Comparison of ENCODE assay signal across 8 mouse cellular contexts in the genomic region with DNA sequence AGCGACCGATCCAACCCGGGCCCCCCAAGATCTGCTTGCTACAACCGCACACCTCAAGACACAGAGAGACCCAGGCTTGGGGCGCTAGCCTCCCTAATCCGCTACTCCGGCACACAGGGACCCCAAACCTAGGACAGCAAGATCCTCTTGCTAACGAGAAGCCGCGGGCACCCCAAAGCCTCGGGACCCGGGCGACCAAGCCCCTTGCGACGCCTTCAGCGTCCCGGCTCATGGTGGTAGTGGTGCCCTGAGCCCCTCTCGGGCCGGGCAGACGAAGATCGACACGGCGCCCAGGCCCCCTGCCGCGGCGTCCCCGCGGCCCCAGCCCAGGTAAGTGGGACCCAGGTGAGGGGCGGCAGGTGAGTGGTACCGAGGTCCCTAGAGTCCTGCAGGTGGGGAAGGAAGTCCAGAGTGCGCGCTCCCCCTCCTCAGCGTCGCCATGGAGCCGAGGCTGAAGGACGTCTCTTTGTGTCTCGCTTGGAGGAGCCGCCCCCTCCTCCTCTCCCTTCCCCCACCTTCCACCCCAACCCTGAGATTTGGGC. TPM values are rescaled to one million over a fixed set of nuclear protein-coding genes. Genes with fewer than 3 reads are reported as not detected.
DNase-seq lines count a peak whose midpoint lies in the region; ATAC-seq and TF ChIP-seq lines count a peak whose summit lies in the region.

No protein-coding gene starts in this region.

- dilution Hi-C loops in CH12.LX (cut with MboI; ENCODE audit: extremely low pct_ligation_motif_present, extremely low pct_unique_long_range_greater_than_20kb, low sequenced_read_pairs) = no loop called here

- H3K27ac ChIP-seq in gastrocnemius, adult 2 months = peak overlapping the region; percentile 87
- H3K27ac ChIP-seq in CH12.LX (ENCODE audit: insufficient read depth, low read depth) = no peak overlapping the region
- H3K27ac ChIP-seq in embryonic facial prominence, embryonic 11.5 days (replicated peaks; ENCODE audit: low read depth, low read length) = peak overlapping the region; percentile 75
- peak overlapping the region; percentile 42 for H3K27ac ChIP-seq in intestine, embryonic 16.5 days (ENCODE audit: low read length)
- H3K27ac ChIP-seq in midbrain, embryonic 15.5 days = peak overlapping the region; percentile 98

- no peaks in the 10 kb centered on the region for H3K79me2 ChIP-seq in CH12.LX (replicated peaks; ENCODE audit: control insufficient read depth, extremely low read depth, insufficient read depth, poor library complexity, severe bottlenecking)

- ATAC-seq in embryonic facial prominence, embryonic 11.5 days (replicated peaks; ENCODE audit: insufficient number of reproducible peaks, low FRiP score, low TSS enrichment, low read depth) = peak; percentile 44
- ATAC-seq in intestine, embryonic 16.5 days = peak; percentile 12
- ATAC-seq in midbrain, embryonic 15.5 days (replicated peaks) = peak; percentile 45

- no peak for TF ChIP-seq CTCF in gastrocnemius, adult 2 months (IDR thresholded peaks at IDR 0.05)
- no peak for TF ChIP-seq CTCF in CH12.LX (conservative IDR thresholded peaks at IDR 0.05 in 1 of 2, IDR thresholded peaks at IDR 0.05 in 1 of 2; ENCODE audit: low read depth in 2 of 2, low read length in 2 of 2)

- in situ Hi-C loops in CH12.LX (cut with MboI; ENCODE audit: low pct_ligation_motif_present, low pct_unique_long_range_greater_than_20kb, low sequenced_read_pairs) = loop anchor here (25.0 kb wide), 1 partner anchor 89 kb away; the partner anchor contains the start of gene Lat

- no peak for TF ChIP-seq RAD21 in CH12.LX (IDR thresholded peaks at IDR 0.05; ENCODE audit: low read depth, low read length)

- peaks cover 0 to 6% of the 10 kb centered on the region in 2 experiments for H3K36me3 ChIP-seq in CH12.LX (replicated peaks in 1 of 2; ENCODE audit: control insufficient read depth in 1 of 2, insufficient read depth in 1 of 2, low read length in 1 of 2)
- H3K36me3 ChIP-seq in embryonic facial prominence, embryonic 11.5 days (replicated peaks; ENCODE audit: control insufficient read depth, insufficient read depth, low read depth, low read length) = no peaks in the 10 kb centered on the region; the same call in none of the 2 replicates
- no peaks in the 10 kb centered on the region for H3K36me3 ChIP-seq in intestine, embryonic 16.5 days (ENCODE audit: control insufficient read depth, insufficient read depth, low read length)
- H3K36me3 ChIP-seq in midbrain, embryonic 15.5 days (replicated peaks) = no peaks in the 10 kb centered on the region; the same call in 1 of the 2 replicates

- H3K4me2 ChIP-seq in CH12.LX (ENCODE audit: insufficient read depth, low read depth, poor library complexity, severe bottlenecking) = peak overlapping the region; percentile 87
- peak overlapping the region; percentile 87 for H3K4me2 ChIP-seq in embryonic facial prominence, embryonic 11.5 days (ENCODE audit: low read depth, low read length)
- peak overlapping the region; percentile 98 for H3K4me2 ChIP-seq in intestine, embryonic 16.5 days (ENCODE audit: low read depth, low read length)
- H3K4me2 ChIP-seq in midbrain, embryonic 15.5 days = peak overlapping the region; percentile 95

- H3K9me3 ChIP-seq in CH12.LX (replicated peaks; ENCODE audit: low read length) = no peaks in the 10 kb centered on the region
- H3K9me3 ChIP-seq in embryonic facial prominence, embryonic 11.5 days (replicated peaks; ENCODE audit: control insufficient read depth, low read length) = no peaks in the 10 kb centered on the region
- H3K9me3 ChIP-seq in intestine, embryonic 16.5 days (ENCODE audit: control insufficient read depth, low read length) = no peaks in the 10 kb centered on the region
- no peaks in the 10 kb centered on the region for H3K9me3 ChIP-seq in midbrain, embryonic 15.5 days

- H3K9ac ChIP-seq in CH12.LX (ENCODE audit: insufficient read depth, low read depth) = peak overlapping the region; percentile 77
- H3K9ac ChIP-seq in embryonic facial prominence, embryonic 11.5 days (replicated peaks; ENCODE audit: low read length) = peak overlapping the region; percentile 95
- peak overlapping the region; percentile 91 for H3K9ac ChIP-seq in intestine, embryonic 16.5 days (ENCODE audit: low read depth, low read length)
- peak overlapping the region; percentile 98 for H3K9ac ChIP-seq in midbrain, embryonic 15.5 days

- no peak for TF ChIP-seq POLR2A in CH12.LX (IDR thresholded peaks at IDR 0.05; ENCODE audit: low read depth, low read length)

- intact Hi-C loops in gastrocnemius, adult 2 months (cut with DNase I) = loop anchor here (1.0 kb wide), 2 partner anchors 42 to 104 kb away; partner anchors contain the start of gene Spns1

- peaks cover 41% of the 10 kb centered on the region for H3K27me3 ChIP-seq in CH12.LX (replicated peaks)
- no peaks in the 10 kb centered on the region for H3K27me3 ChIP-seq in embryonic facial prominence, embryonic 11.5 days (ENCODE audit: control insufficient read depth, insufficient read depth, low read length)
- no peaks in the 10 kb centered on the region for H3K27me3 ChIP-seq in intestine, embryonic 16.5 days (replicated peaks; ENCODE audit: control insufficient read depth, insufficient read depth, low read length)
- no peaks in the 10 kb centered on the region for H3K27me3 ChIP-seq in midbrain, embryonic 15.5 days (replicated peaks)

- H3K4me3 ChIP-seq in gastrocnemius, adult 2 months = peak overlapping the region; percentile 91
- peak overlapping the region; percentile 54 to 69 (median 65) for H3K4me3 ChIP-seq in CH12.LX (replicated peaks in 1 of 3; ENCODE audit: low read depth in 2 of 3, low read length in 2 of 3, poor library complexity in 1 of 3)
- H3K4me3 ChIP-seq in embryonic facial prominence, embryonic 11.5 days (ENCODE audit: low read depth, low read length) = peak overlapping the region; percentile 72
- H3K4me3 ChIP-seq in intestine, embryonic 16.5 days (ENCODE audit: low read length) = peak overlapping the region; percentile 87
- H3K4me3 ChIP-seq in midbrain, embryonic 15.5 days = peak overlapping the region; percentile 79

- TF ChIP-seq EP300 in CH12.LX (IDR thresholded peaks at IDR 0.05; ENCODE audit: low read length) = no peak

- 0% methylated on average over 38 of the region's 38 CpGs for WGBS in embryonic facial prominence, embryonic 11.5 days
- under 1% methylated on average over 35 of the region's 38 CpGs for WGBS in intestine, embryonic 16.5 days
- WGBS in midbrain, embryonic 15.5 days = under 1% methylated on average over 38 of the region's 38 CpGs

- DNase-seq in gastrocnemius, adult 2 months = no peak
- DNase-seq in gastrocnemius, adult 18-20 months (ENCODE audit: low spot score) = no peak
- no peak for DNase-seq in CH12.LX (ENCODE audit: extremely low read depth)
- DNase-seq in embryonic facial prominence, embryonic 11.5 days (ENCODE audit: low spot score) = peak; percentile 69
- no peak for DNase-seq in c-Kit-positive CD71-positive TER-119-positive erythroid progenitor cells, embryonic 14.5 days (ENCODE audit: low spot score)
- no peak for DNase-seq in right cerebral cortex, postnatal 14 days

- peaks cover 19 to 59% of the 10 kb centered on the region in 2 experiments for H3K4me1 ChIP-seq in CH12.LX (ENCODE audit: control insufficient read depth in 1 of 2, insufficient read depth in 2 of 2)
- H3K4me1 ChIP-seq in embryonic facial prominence, embryonic 11.5 days (ENCODE audit: control insufficient read depth, insufficient read depth, low read length) = no peaks in the 10 kb centered on the region
- H3K4me1 ChIP-seq in intestine, embryonic 16.5 days (ENCODE audit: control insufficient read depth, insufficient read depth, low read length) = peaks cover 17% of the 10 kb centered on the region
- H3K4me1 ChIP-seq in midbrain, embryonic 15.5 days = peaks cover 49% of the 10 kb centered on the region

TF ChIP-seq in CH12.LX, 34 proteins besides CTCF, POLR2A, EP300 and RAD21:
- TF ChIP-seq MEF2A (IDR thresholded peaks at IDR 0.05; ENCODE audit: borderline replicate concordance, low read depth, low read length) (no peak), MXI1 (IDR thresholded peaks at IDR 0.05; ENCODE audit: low read depth, low read length) (no peak; the same call in 1 of the 2 replicates), UBTF (IDR thresholded peaks at IDR 0.05; ENCODE audit: low read depth, low read length) (no peak)

RNA-seq across cellular contexts. Expression of gene Sbk1, which starts 0.4 kb away (rescaled TPM):
- 10 to 100 TPM; 13.6 to 21.9 TPM for total RNA-seq in gastrocnemius, adult 2 months (2021)
- total RNA-seq in gastrocnemius, adult 18-20 months (2021) = 10 to 100 TPM; 18.7 to 18.8 TPM
- total RNA-seq in CH12.LX (2012; rRNA removed) = 4.5 and 4.7 TPM in 2 replicates
- 1.6 and 2.1 TPM in 2 replicates for total RNA-seq in CH12.LX (2014; rRNA removed)
- polyA plus RNA-seq in CH12.LX (2012; ENCODE audit: insufficient read length, low read depth) = 3.4 and 4.2 TPM in 2 replicates
- 88.3 and 101 TPM in 2 replicates for polyA plus RNA-seq in embryonic facial prominence, embryonic 11.5 days (2014; fragmentation: Nextera tagmentation; extraction: Ambion mirVana)
- 7.1 and 8.9 TPM in 2 replicates for polyA plus RNA-seq in intestine, embryonic 16.5 days (2015; fragmentation: Nextera tagmentation; extraction: Ambion mirVana)
- 333 and 359 TPM in 2 replicates for polyA plus RNA-seq in midbrain, embryonic 15.5 days (2015; fragmentation: Nextera tagmentation; extraction: Ambion mirVana)
